Comparison of ENCODE assay signal across 11 mouse cellular contexts in the genomic region with DNA sequence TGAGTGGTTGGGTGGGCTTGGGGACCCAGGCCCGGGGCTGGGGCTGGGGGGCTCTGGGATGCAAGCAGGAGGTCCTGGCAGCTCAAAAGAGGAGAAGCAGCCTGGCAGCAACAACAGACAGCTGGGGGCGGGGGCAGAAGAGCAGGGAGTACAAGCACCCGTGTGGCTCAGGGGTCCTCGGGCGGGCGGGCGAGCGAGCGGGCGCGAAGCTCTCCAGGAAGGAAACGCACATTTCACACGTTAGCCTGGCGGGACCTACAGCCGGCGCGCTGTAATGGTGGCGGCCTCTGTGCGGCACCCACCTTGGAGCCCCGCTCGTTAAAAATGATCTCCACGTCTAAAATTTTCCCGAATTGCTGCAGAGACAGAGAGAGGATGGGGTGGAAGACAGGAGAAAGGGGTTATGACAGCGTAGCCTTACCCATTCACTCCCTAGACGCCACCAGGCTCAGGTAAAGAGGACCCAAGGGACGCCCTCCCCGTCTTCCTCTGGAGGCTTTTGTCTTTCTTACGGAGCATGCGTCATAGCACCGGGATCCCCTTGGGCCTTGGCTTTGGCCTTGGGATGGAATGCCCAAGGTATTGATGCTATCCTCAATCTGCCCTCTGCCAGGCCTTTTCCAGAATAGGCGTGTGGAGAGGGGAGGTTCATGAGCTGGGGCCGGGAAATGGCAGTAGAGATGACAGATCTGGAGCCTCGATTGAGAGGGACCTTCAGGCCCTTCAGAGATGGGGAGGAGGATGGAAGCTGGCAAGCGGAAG. TPM values are rescaled to one million over a fixed set of nuclear protein-coding genes. Genes with fewer than 3 reads are reported as not detected.
A peak's percentile ranks its signal among the peaks of the same experiment; 100 is the strongest.
DNase-seq lines count a peak whose midpoint lies in the region; ATAC-seq and TF ChIP-seq lines count a peak whose summit lies in the region.
"Had no signal": no experiment of that assay in that cellular context is flagged by ENCODE, and none has a peak within 500 bp of the region (broad histone marks: within the 10 kb centered on the region; RNA-seq: fewer than 3 reads in every experiment).

No protein-coding gene starts in this region.

- peak overlapping the region; percentile 1; the same call in 1 of the 2 replicates for H3K4me2 ChIP-seq in heart, postnatal 0 days (ENCODE audit: low read depth, low read length)
- no peak overlapping the region for H3K4me2 ChIP-seq in midbrain, embryonic 11.5 days
- H3K4me2 ChIP-seq in midbrain, embryonic 15.5 days: no peak overlapping the region
- H3K4me2 ChIP-seq in limb, embryonic 13.5 days (replicated peaks): peak overlapping the region; percentile 39
- H3K4me2 ChIP-seq: forebrain, embryonic 12.5 days had no signal

- intact Hi-C loops in gastrocnemius, postnatal 36 days (cut with DNase I): no loop called here

- no peak overlapping the region for H3K9ac ChIP-seq in heart, postnatal 0 days (replicated peaks; ENCODE audit: low read depth, low read length)
- no peak overlapping the region for H3K9ac ChIP-seq in midbrain, embryonic 11.5 days (ENCODE audit: low read length)
- H3K9ac ChIP-seq in midbrain, embryonic 15.5 days: no peak overlapping the region
- H3K9ac ChIP-seq in limb, embryonic 13.5 days: peak overlapping the region; percentile 31
- H3K9ac ChIP-seq: forebrain, embryonic 12.5 days had no signal

- 16% methylated on average over 34 of the region's 34 CpGs for WGBS in heart, postnatal 0 days
- 33% methylated on average over 34 of the region's 34 CpGs for WGBS in midbrain, embryonic 11.5 days
- 35% methylated on average over 34 of the region's 34 CpGs for WGBS in midbrain, embryonic 15.5 days
- WGBS in limb, embryonic 13.5 days: 24% methylated on average over 32 of the region's 34 CpGs

- no peak for DNase-seq in heart, postnatal 0 days (ENCODE audit: low spot score)
- no peak for DNase-seq in heart, adult 18-20 months
- peak; percentile 75 for DNase-seq in midbrain, embryonic 11.5 days (ENCODE audit: low spot score, missing footprints)
- peak; percentile 19 for DNase-seq in adrenal gland, postnatal 25 days
- DNase-seq in cerebellum, postnatal 36 days: no peak
- no peak for DNase-seq in gastrocnemius, postnatal 36 days
- DNase-seq: gastrocnemius, postnatal 25 days; layer of hippocampus, adult 9-11 months had no signal

- H3K27me3 ChIP-seq in heart, postnatal 0 days (ENCODE audit: control insufficient read depth, insufficient read depth, low read length): peaks cover 39% of the 10 kb centered on the region
- peaks cover 6% of the 10 kb centered on the region; the same call in 1 of the 2 replicates for H3K27me3 ChIP-seq in midbrain, embryonic 11.5 days (ENCODE audit: control insufficient read depth, insufficient read depth, low read length)
- H3K27me3 ChIP-seq in midbrain, embryonic 15.5 days (replicated peaks): no peaks in the 10 kb centered on the region
- peaks cover 59% of the 10 kb centered on the region for H3K27me3 ChIP-seq in limb, embryonic 13.5 days

- TF ChIP-seq EP300 in heart, postnatal 0 days (IDR thresholded peaks at IDR 0.05; ENCODE audit: low read depth): no peak

- H3K4me1 ChIP-seq in heart, postnatal 0 days (ENCODE audit: control insufficient read depth, insufficient read depth): peaks cover 5% of the 10 kb centered on the region; the same call in 1 of the 2 replicates
- no peaks in the 10 kb centered on the region; the same call in 1 of the 2 replicates for H3K4me1 ChIP-seq in midbrain, embryonic 11.5 days (ENCODE audit: control insufficient read depth, insufficient read depth, low read length)
- H3K4me1 ChIP-seq in midbrain, embryonic 15.5 days: peaks cover 12% of the 10 kb centered on the region; the same call in 1 of the 2 replicates
- H3K4me1 ChIP-seq in limb, embryonic 13.5 days: peaks cover 10% of the 10 kb centered on the region

- H3K27ac ChIP-seq in heart, postnatal 0 days (ENCODE audit: low read depth): no peak overlapping the region
- H3K27ac ChIP-seq in midbrain, embryonic 11.5 days (ENCODE audit: low read depth, low read length): no peak overlapping the region
- H3K27ac ChIP-seq in midbrain, embryonic 15.5 days: no peak overlapping the region
- no peak overlapping the region for H3K27ac ChIP-seq in limb, embryonic 13.5 days
- H3K27ac ChIP-seq: forebrain, embryonic 12.5 days had no signal

- ATAC-seq in heart, postnatal 0 days (ENCODE audit: insufficient read depth, low read depth): no peak; the same call in 1 of the 2 replicates
- ATAC-seq in midbrain, embryonic 11.5 days (ENCODE audit: low FRiP score): no peak
- ATAC-seq in midbrain, embryonic 15.5 days (replicated peaks): no peak
- ATAC-seq in limb, embryonic 13.5 days (ENCODE audit: low FRiP score, low read depth): no peak

- TF ChIP-seq CTCF in heart, postnatal 0 days (IDR thresholded peaks at IDR 0.05; ENCODE audit: low read depth): no peak

- no peaks in the 10 kb centered on the region for H3K36me3 ChIP-seq in heart, postnatal 0 days (replicated peaks; ENCODE audit: control insufficient read depth, insufficient read depth, low read length)
- no peaks in the 10 kb centered on the region for H3K36me3 ChIP-seq in midbrain, embryonic 11.5 days (ENCODE audit: control insufficient read depth, insufficient read depth, low read length)
- no peaks in the 10 kb centered on the region for H3K36me3 ChIP-seq in midbrain, embryonic 15.5 days (replicated peaks)
- no peaks in the 10 kb centered on the region for H3K36me3 ChIP-seq in limb, embryonic 13.5 days
- H3K36me3 ChIP-seq: forebrain, embryonic 12.5 days had no signal

- no peaks in the 10 kb centered on the region for H3K9me3 ChIP-seq in heart, postnatal 0 days (replicated peaks; ENCODE audit: control insufficient read depth, low read length)
- H3K9me3 ChIP-seq in midbrain, embryonic 11.5 days (ENCODE audit: control insufficient read depth, low read length): no peaks in the 10 kb centered on the region
- no peaks in the 10 kb centered on the region for H3K9me3 ChIP-seq in midbrain, embryonic 15.5 days
- H3K9me3 ChIP-seq in limb, embryonic 13.5 days: no peaks in the 10 kb centered on the region
- H3K9me3 ChIP-seq: forebrain, embryonic 12.5 days had no signal

- H3K4me3 ChIP-seq in heart, postnatal 0 days (ENCODE audit: low read depth, low read length): no peak overlapping the region
- no peak overlapping the region for H3K4me3 ChIP-seq in midbrain, embryonic 11.5 days (ENCODE audit: low read depth, low read length)
- H3K4me3 ChIP-seq in midbrain, embryonic 15.5 days: no peak overlapping the region
- H3K4me3 ChIP-seq in limb, embryonic 13.5 days: no peak overlapping the region
- H3K4me3 ChIP-seq: forebrain, embryonic 12.5 days had no signal

RNA-seq across cellular contexts. Expression of gene Engase, which starts 27.0 kb away (rescaled TPM):
- 9.1 and 12.0 TPM in 2 replicates for total RNA-seq in heart, postnatal 0 days (2014; rRNA removed; ENCODE audit: low replicate concordance)
- polyA plus RNA-seq in heart, postnatal 0 days (2015; fragmentation: Nextera tagmentation; extraction: Ambion mirVana): 3.0 and 3.6 TPM in 2 replicates
- 1 to 10 TPM; 4.2 to 5.1 TPM for total RNA-seq in heart, adult 18-20 months (2021)
- 4.4 and 6.4 TPM in 2 replicates for polyA plus RNA-seq in midbrain, embryonic 11.5 days (2014; fragmentation: Nextera tagmentation; extraction: Ambion mirVana)
- 6.6 and 8.2 TPM in 2 replicates for polyA plus RNA-seq in midbrain, embryonic 15.5 days (2015; fragmentation: Nextera tagmentation; extraction: Ambion mirVana)
- 19.0 and 32.0 TPM in 2 replicates for total RNA-seq in adrenal gland, postnatal 25 days (2021)
- polyA plus RNA-seq in limb, embryonic 13.5 days (2015; fragmentation: Nextera tagmentation; extraction: Ambion mirVana): 4.9 and 5.5 TPM in 2 replicates
- total RNA-seq in gastrocnemius, postnatal 36 days (2021): 1 to 10 TPM; 4.6 to 4.7 TPM

Comparison
In these comparisons a context has a peak if more than half of its experiments do, and no peak if none do; other contexts are left out.
1. DNase-seq: peak in midbrain, embryonic 11.5 days (single experiment) and adrenal gland, postnatal 25 days (single experiment); none in heart, postnatal 0 days (single experiment), heart, adult 18-20 months (0 of 2), cerebellum, postnatal 36 days (0 of 2) and gastrocnemius, postnatal 36 days (0 of 2).
2. H3K4me2 ChIP-seq: peak in heart, postnatal 0 days (single experiment) and limb, embryonic 13.5 days (single experiment); none in midbrain, embryonic 11.5 days (single experiment) and midbrain, embryonic 15.5 days (single experiment).